ENCODE assay signal across 11 mouse cellular contexts in the genomic region with DNA sequence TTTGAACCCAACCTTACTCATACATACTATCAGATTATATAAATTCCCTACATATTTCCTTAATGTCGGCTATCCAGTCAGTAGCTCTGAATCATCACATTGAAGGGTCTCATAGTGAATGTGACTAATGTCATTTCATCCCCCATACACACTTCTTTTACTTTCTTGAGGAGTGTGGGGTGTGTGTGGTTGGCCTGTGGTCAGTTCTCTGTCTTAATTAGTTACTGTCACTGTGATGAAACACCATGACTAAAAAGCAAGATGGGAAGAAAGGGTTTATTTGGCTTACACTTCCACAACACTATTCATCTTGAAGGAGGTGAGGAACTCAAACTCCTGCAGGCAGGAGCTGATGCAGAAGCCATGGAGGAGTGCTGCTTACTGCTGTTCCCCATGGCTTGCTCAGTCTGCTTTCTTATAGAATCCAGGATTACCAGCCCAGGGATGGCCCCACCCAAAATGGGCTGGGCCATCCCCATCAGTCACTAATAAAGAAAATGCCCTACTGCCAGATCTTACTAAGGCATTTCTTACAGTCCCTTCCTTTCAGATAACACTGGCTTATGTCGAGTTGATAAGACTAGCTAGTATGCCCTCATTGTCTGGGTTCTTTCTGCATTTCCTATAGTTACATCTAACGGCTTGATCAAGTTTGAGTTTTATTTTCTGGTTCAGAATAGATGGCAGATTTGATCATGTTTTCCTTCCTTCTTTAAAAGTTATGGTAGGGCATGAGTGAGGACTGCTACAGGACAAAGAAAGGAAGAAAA. TPM values are rescaled to one million over a fixed set of nuclear protein-coding genes. Genes with fewer than 3 reads are reported as not detected.
DNase-seq lines count a peak whose midpoint lies in the region; ATAC-seq and TF ChIP-seq lines count a peak whose summit lies in the region.
"Had no signal": no experiment of that assay in that cellular context is flagged by ENCODE, and none has a peak within 500 bp of the region (broad histone marks: within the 10 kb centered on the region; RNA-seq: fewer than 3 reads in every experiment).

No protein-coding gene starts in this region.

- ATAC-seq in forebrain, embryonic 14.5 days: no peak
- ATAC-seq in heart, postnatal 0 days (ENCODE audit: insufficient read depth, low read depth): no peak
- ATAC-seq in common myeloid progenitor, adult 5-6 weeks (replicated peaks; ENCODE audit: low read depth, poor library complexity, severe bottlenecking): peak; percentile 27
- ATAC-seq in liver, embryonic 16.5 days (ENCODE audit: low read depth): peak; percentile 30
- ATAC-seq: intestine, embryonic 16.5 days had no signal

- no peaks in the 10 kb centered on the region for H3K27me3 ChIP-seq in forebrain, embryonic 14.5 days (replicated peaks; ENCODE audit: control insufficient read depth, insufficient read depth, low read length)
- H3K27me3 ChIP-seq in forebrain, embryonic 10.5 days (ENCODE audit: poor library complexity, severe bottlenecking): no peaks in the 10 kb centered on the region
- no peaks in the 10 kb centered on the region for H3K27me3 ChIP-seq in heart, postnatal 0 days (ENCODE audit: control insufficient read depth, insufficient read depth, low read length)
- H3K27me3 ChIP-seq in liver, embryonic 16.5 days (ENCODE audit: control insufficient read depth, insufficient read depth, low read depth, low read length): no peaks in the 10 kb centered on the region
- H3K27me3 ChIP-seq: lung, embryonic 15.5 days had no signal

- no peak for TF ChIP-seq EP300 in heart, postnatal 0 days (IDR thresholded peaks at IDR 0.05; ENCODE audit: low read depth)

- WGBS in forebrain, embryonic 14.5 days: 71% methylated on average over 3 of the region's 3 CpGs
- 82% methylated on average over 3 of the region's 3 CpGs for WGBS in forebrain, embryonic 10.5 days
- WGBS in heart, postnatal 0 days: 41% methylated on average over 3 of the region's 3 CpGs
- WGBS in liver, embryonic 16.5 days (ENCODE audit: insufficient replicate concordance): 39% methylated on average over 3 of the region's 3 CpGs

- no peak overlapping the region for H3K9ac ChIP-seq in forebrain, embryonic 14.5 days (ENCODE audit: low read length)
- H3K9ac ChIP-seq in heart, postnatal 0 days (replicated peaks; ENCODE audit: low read depth, low read length): no peak overlapping the region
- H3K9ac ChIP-seq in liver, embryonic 16.5 days (ENCODE audit: low read depth, low read length): no peak overlapping the region
- H3K9ac ChIP-seq: lung, embryonic 15.5 days had no signal

- H3K9me3 ChIP-seq in forebrain, embryonic 14.5 days (replicated peaks; ENCODE audit: control insufficient read depth, low read length): no peaks in the 10 kb centered on the region
- H3K9me3 ChIP-seq in forebrain, embryonic 10.5 days: no peaks in the 10 kb centered on the region
- no peaks in the 10 kb centered on the region for H3K9me3 ChIP-seq in heart, postnatal 0 days (replicated peaks; ENCODE audit: control insufficient read depth, low read length)
- no peaks in the 10 kb centered on the region for H3K9me3 ChIP-seq in liver, embryonic 16.5 days (replicated peaks; ENCODE audit: control insufficient read depth, low read length)
- H3K9me3 ChIP-seq: limb, embryonic 10.5 days; lung, embryonic 15.5 days had no signal

- H3K27ac ChIP-seq in forebrain, embryonic 14.5 days (ENCODE audit: low read depth, low read length): peak overlapping the region; percentile 16; the same call in 1 of the 2 replicates
- no peak overlapping the region for H3K27ac ChIP-seq in forebrain, embryonic 10.5 days
- H3K27ac ChIP-seq in heart, postnatal 0 days (ENCODE audit: low read depth): peak overlapping the region; percentile 87
- no peak overlapping the region for H3K27ac ChIP-seq in liver, embryonic 16.5 days (ENCODE audit: low read length)
- H3K27ac ChIP-seq: limb, embryonic 10.5 days; lung, embryonic 15.5 days had no signal

- DNase-seq in forebrain, embryonic 14.5 days (ENCODE audit: low spot score): no peak
- DNase-seq in forebrain, embryonic 10.5 days (ENCODE audit: extremely low spot score, low spot score): no peak
- DNase-seq in heart, postnatal 0 days (ENCODE audit: low spot score): no peak
- DNase-seq in heart, postnatal 14 days: no peak
- DNase-seq in spleen, postnatal 10 days (ENCODE audit: low spot score in 2 of 2): no peak
- DNase-seq in ovary, postnatal 10 days (ENCODE audit: low spot score): no peak

- H3K4me1 ChIP-seq in forebrain, embryonic 14.5 days (ENCODE audit: control insufficient read depth, insufficient read depth, low read length): no peaks in the 10 kb centered on the region
- H3K4me1 ChIP-seq in forebrain, embryonic 10.5 days: no peaks in the 10 kb centered on the region
- H3K4me1 ChIP-seq in heart, postnatal 0 days (ENCODE audit: control insufficient read depth, insufficient read depth): peaks cover 27% of the 10 kb centered on the region
- peaks cover 35% of the 10 kb centered on the region for H3K4me1 ChIP-seq in liver, embryonic 16.5 days (ENCODE audit: control insufficient read depth, low read depth, low read length)
- H3K4me1 ChIP-seq: limb, embryonic 10.5 days; lung, embryonic 15.5 days had no signal

- intact Hi-C loops in heart, postnatal 14 days (cut with DNase I): no loop called here

- H3K4me3 ChIP-seq in forebrain, embryonic 14.5 days (ENCODE audit: low read depth, low read length): no peak overlapping the region
- no peak overlapping the region for H3K4me3 ChIP-seq in forebrain, embryonic 10.5 days
- no peak overlapping the region for H3K4me3 ChIP-seq in heart, postnatal 0 days (ENCODE audit: low read depth, low read length)
- no peak overlapping the region for H3K4me3 ChIP-seq in liver, embryonic 16.5 days (ENCODE audit: low read depth, low read length)
- H3K4me3 ChIP-seq: limb, embryonic 10.5 days; lung, embryonic 15.5 days had no signal

- H3K36me3 ChIP-seq in forebrain, embryonic 14.5 days (ENCODE audit: control insufficient read depth, insufficient read depth, low read length): peaks cover 30% of the 10 kb centered on the region
- peaks cover 34% of the 10 kb centered on the region for H3K36me3 ChIP-seq in forebrain, embryonic 10.5 days (replicated peaks)
- H3K36me3 ChIP-seq in heart, postnatal 0 days (replicated peaks; ENCODE audit: control insufficient read depth, insufficient read depth, low read length): peaks cover 30% of the 10 kb centered on the region
- no peaks in the 10 kb centered on the region for H3K36me3 ChIP-seq in liver, embryonic 16.5 days (ENCODE audit: control insufficient read depth, insufficient read depth)

- no peak for TF ChIP-seq CTCF in heart, postnatal 0 days (IDR thresholded peaks at IDR 0.05; ENCODE audit: low read depth)

- no peak overlapping the region for H3K4me2 ChIP-seq in forebrain, embryonic 14.5 days (ENCODE audit: low read length)
- H3K4me2 ChIP-seq in heart, postnatal 0 days (ENCODE audit: low read depth, low read length): no peak overlapping the region
- no peak overlapping the region for H3K4me2 ChIP-seq in liver, embryonic 16.5 days (ENCODE audit: low read depth, low read length)
- H3K4me2 ChIP-seq: lung, embryonic 15.5 days had no signal

RNA-seq across cellular contexts. Expression of a gene that starts 17.5 kb away (rescaled TPM):
- 229 and 235 TPM in 2 replicates for polyA plus RNA-seq in forebrain, embryonic 14.5 days (2014; fragmentation: Nextera tagmentation; extraction: Ambion mirVana)
- 164 and 189 TPM in 2 replicates for polyA plus RNA-seq in forebrain, embryonic 10.5 days (2016; fragmentation: Nextera tagmentation; extraction: Ambion mirVana)
- 83.6 and 101 TPM in 2 replicates for total RNA-seq in heart, postnatal 0 days (2014; rRNA removed; ENCODE audit: low replicate concordance)
- polyA plus RNA-seq in heart, postnatal 0 days (2015; fragmentation: Nextera tagmentation; extraction: Ambion mirVana): 250 and 253 TPM in 2 replicates
- 10 to 100 TPM; 71.6 to 78.1 TPM for total RNA-seq in heart, postnatal 14 days (2021)
- 41.4 and 52.9 TPM in 2 replicates for total RNA-seq in common myeloid progenitor, adult 5-6 weeks (2017)
- 70.0 and 70.1 TPM in 2 replicates for polyA plus RNA-seq in liver, embryonic 16.5 days (2015; fragmentation: Nextera tagmentation; extraction: Ambion mirVana)

Comparison
In these comparisons a context has a peak if more than half of its experiments do, and no peak if none do; other contexts are left out.
1. H3K27ac ChIP-seq: peak in forebrain, embryonic 14.5 days (single experiment) and heart, postnatal 0 days (single experiment); none in forebrain, embryonic 10.5 days (single experiment) and liver, embryonic 16.5 days (single experiment).
2. ATAC-seq: peak in common myeloid progenitor, adult 5-6 weeks (single experiment) and liver, embryonic 16.5 days (single experiment); none in forebrain, embryonic 14.5 days (single experiment) and heart, postnatal 0 days (single experiment).